Mouse (Mus musculus) bone marrow macrophage, adult 2 months (primary cell): Measurements from ENCODE around the gene Cpa2.

ENCODE experiments used
- CTCF ChIP-seq: IDR thresholded peaks from 2 replicates; pipeline ENCODE4 v1.5.1; 2012; ENCODE audit warnings: low read depth, mild to moderate bottlenecking, low read length, moderate library complexity
- POLR2A ChIP-seq: IDR thresholded peaks from 2 replicates; pipeline ENCODE4 v1.6.1; 2012; ENCODE audit warnings: mild to moderate bottlenecking, low read depth, low read length, borderline replicate concordance

DNA sequence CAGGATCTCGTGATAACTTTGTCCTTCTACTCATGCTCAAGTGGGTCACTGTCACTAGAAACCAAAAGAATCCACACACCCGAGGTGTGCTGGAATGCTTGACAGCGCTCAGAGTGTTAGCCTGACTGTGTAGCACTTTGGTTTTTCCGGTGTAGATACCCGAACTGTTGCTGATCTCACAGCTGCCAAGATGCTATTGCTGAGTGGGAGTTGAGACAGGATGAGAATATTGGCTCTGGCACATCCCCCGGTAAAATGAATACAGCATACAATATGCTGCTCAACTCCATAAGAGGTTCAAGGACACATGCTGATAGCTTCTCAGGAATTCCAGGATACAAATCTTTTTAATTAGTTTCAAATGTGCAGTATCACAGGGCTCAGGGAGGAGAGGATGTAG lies 12.6 kb upstream of the Cpa2 start:
- TF ChIP-seq CTCF (no peak), POLR2A (no peak)
